Mouse (Mus musculus) liver, postnatal 0 days (tissue): ENCODE data around the gene Slc37a4.

Source experiments
- CTCF ChIP-seq: sonication (generic); IDR thresholded peaks from 2 replicates; pipeline ENCODE4 v1.5.1; 2016; ENCODE audit warnings: antibody characterized with exemption, low read depth
- EP300 ChIP-seq: IDR thresholded peaks from 2 replicates; pipeline ENCODE4 v1.6.1; 2016; ENCODE audit warnings: antibody characterized with exemption, low read depth, mild to moderate bottlenecking

- TF ChIP-seq CTCF (no peak), EP300 (no peak)
Observed at GRCm38 (mm10) chr9:44352337-44352736, 44.3 kb upstream of the Slc37a4 start.
